Mouse (Mus musculus): Measurements from ENCODE around the gene Fam160b1. TPM values are rescaled to one million over a fixed set of nuclear protein-coding genes. Genes with fewer than 3 reads are reported as not detected.

The Fam160b1 gene
- polyA plus RNA-seq, 1 experiment from 2014 or later = 9.4 TPM

DNA sequence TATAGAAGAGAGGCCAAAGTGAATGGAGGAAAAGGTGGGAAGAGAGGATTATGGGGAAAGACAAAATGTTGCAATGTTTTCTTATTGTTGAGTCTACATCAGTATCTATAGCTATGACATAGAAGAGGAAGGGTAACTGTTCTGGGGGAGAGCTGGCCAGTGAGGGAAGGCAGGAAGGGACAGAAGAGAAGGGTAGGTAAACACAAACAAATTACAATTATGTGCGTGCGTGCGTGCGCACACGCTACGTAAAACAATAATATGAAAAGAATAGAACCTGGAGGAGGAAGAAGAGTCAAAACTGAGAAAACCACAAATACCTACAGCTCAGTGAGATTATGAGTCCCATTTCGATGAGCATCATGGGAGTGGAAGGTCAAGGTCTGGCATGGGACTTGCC lies 32.2 kb upstream of the Fam160b1 start:
- H3K27ac ChIP-seq = no peak overlapping the region
- no peaks in the 10 kb centered on the region for H3K36me3 ChIP-seq (replicated peaks)
- 96% methylated on average over 7 of the region's 7 CpGs for WGBS
- no peak overlapping the region for H3K4me3 ChIP-seq
- H3K27me3 ChIP-seq (ENCODE audit: poor library complexity, severe bottlenecking) = peaks cover 9% of the 10 kb centered on the region; the same call in 1 of the 2 replicates
- no peaks in the 10 kb centered on the region for H3K9me3 ChIP-seq
- DNase-seq (ENCODE audit: extremely low spot score, low spot score) = no peak
- peaks cover 4% of the 10 kb centered on the region; the same call in 1 of the 2 replicates for H3K4me1 ChIP-seq

DNA sequence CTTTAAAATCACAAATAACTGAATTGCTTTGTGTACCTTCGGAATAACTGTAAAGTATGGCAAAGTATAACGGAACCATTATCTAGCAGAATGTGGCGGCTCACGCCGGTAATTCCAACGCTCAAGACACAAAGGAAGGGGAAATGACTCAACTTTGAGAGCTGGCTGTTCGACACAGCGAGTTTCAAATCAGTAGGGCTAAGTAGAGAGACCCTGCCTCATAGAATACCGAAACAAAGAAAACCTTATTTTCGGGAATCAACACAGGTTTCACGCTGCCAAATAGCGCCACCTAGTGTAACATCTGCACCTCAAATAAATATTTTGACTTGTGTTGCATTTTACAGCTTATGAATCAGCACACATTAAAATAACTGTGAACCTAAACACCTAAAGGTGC lies 31.7 kb upstream of the Fam160b1 start:
- Histone ChIP-seq H3K4me3 (no peak overlapping the region), H3K27ac (no peak overlapping the region), H3K4me1 (peaks cover 4% of the 10 kb centered on the region; the same call in 1 of the 2 replicates), H3K36me3 (replicated peaks) (no peaks in the 10 kb centered on the region), H3K9me3 (no peaks in the 10 kb centered on the region), H3K27me3 (ENCODE audit: poor library complexity, severe bottlenecking) (peaks cover 14% of the 10 kb centered on the region; the same call in 1 of the 2 replicates)
- no peak for DNase-seq (ENCODE audit: extremely low spot score, low spot score)
- 61% methylated on average over 12 of the region's 12 CpGs for WGBS

GRCm38 (mm10) chr19:57330309-57330708 lies 30.2 kb upstream of the Fam160b1 start:
- Histone ChIP-seq H3K27me3 (ENCODE audit: poor library complexity, severe bottlenecking) (peaks cover 23% of the 10 kb centered on the region; the same call in 1 of the 2 replicates), H3K27ac (no peak overlapping the region), H3K9me3 (no peaks in the 10 kb centered on the region), H3K4me3 (no peak overlapping the region), H3K4me1 (peaks cover 15% of the 10 kb centered on the region), H3K36me3 (replicated peaks) (no peaks in the 10 kb centered on the region)
- 82% methylated on average over 11 of the region's 11 CpGs for WGBS
- DNase-seq (ENCODE audit: extremely low spot score, low spot score) = no peak

DNA sequence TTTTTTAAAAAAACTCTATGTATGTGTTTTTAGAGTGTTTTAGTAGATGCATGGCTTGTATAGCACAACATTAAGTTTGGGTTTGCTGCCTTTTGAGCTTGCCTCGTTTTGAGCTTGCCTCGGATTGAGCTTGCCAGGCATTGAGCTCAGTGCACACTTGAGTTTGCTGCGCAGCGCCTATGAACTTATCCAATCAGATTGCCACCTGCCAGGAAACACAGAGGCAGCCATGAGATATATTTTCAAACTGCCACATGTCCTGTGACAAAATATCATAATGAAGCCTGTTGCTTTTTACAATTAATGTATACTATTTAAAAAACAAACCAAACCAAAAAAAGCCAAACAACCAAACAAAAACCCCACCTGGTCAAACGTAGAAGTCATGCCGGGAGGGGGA lies 29.2 kb upstream of the Fam160b1 start:
- no peak for DNase-seq (ENCODE audit: extremely low spot score, low spot score)
- Histone ChIP-seq H3K27me3 (ENCODE audit: poor library complexity, severe bottlenecking) (peaks cover 23% of the 10 kb centered on the region; the same call in 1 of the 2 replicates), H3K9me3 (no peaks in the 10 kb centered on the region), H3K36me3 (replicated peaks) (no peaks in the 10 kb centered on the region), H3K4me3 (no peak overlapping the region), H3K27ac (no peak overlapping the region), H3K4me1 (peaks cover 15% of the 10 kb centered on the region)
- WGBS = 90% methylated on average over 6 of the region's 6 CpGs

DNA sequence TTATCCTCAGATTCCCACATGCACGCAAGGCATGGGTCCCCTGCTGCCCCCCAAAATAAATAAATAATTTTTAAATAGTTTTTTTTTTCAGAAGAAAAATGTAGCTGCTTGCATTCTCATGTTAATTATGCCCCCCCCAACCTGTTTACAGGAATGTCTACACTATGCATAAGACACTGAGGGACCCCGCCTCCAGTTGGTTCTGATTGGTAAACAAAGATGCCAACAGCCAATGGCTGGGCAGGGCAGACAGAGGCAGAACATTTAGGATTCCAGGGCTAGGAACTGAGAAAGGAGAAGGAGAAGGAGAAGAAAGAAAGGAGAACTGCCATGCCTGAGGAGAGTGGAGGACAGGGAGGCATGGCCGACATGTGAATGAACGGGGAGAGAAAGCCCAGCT lies 27.1 kb upstream of the Fam160b1 start:
- peaks cover 15% of the 10 kb centered on the region for H3K4me1 ChIP-seq
- H3K27ac ChIP-seq = no peak overlapping the region
- no peak for DNase-seq (ENCODE audit: extremely low spot score, low spot score)
- no peak overlapping the region for H3K4me3 ChIP-seq
- no peaks in the 10 kb centered on the region for H3K9me3 ChIP-seq
- H3K36me3 ChIP-seq (replicated peaks) = no peaks in the 10 kb centered on the region
- WGBS = 89% methylated on average over 4 of the region's 4 CpGs
- peaks cover 23% of the 10 kb centered on the region; the same call in 1 of the 2 replicates for H3K27me3 ChIP-seq (ENCODE audit: poor library complexity, severe bottlenecking)

DNA sequence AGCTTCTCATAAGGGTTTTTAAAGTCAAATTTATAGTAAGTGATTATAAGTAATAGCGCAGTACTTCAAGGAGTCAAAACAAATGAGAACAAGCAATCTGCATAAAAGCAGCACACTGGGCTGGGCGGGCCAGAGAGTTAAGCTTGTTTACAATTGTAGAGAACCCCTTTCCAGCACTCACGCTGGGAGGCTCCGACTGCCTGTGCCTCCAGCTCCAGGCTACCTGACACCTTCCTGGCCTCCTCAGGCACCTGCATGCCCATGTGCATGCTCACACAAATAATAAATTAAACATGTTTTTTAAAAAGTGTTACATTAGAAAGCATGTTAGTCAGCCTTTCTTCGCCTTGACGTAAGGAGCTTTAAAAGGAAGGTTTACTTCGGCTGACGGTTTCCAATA lies 25.3 kb upstream of the Fam160b1 start:
- WGBS = 35% methylated on average over 8 of the region's 8 CpGs
- DNase-seq (ENCODE audit: extremely low spot score, low spot score) = no peak

DNA sequence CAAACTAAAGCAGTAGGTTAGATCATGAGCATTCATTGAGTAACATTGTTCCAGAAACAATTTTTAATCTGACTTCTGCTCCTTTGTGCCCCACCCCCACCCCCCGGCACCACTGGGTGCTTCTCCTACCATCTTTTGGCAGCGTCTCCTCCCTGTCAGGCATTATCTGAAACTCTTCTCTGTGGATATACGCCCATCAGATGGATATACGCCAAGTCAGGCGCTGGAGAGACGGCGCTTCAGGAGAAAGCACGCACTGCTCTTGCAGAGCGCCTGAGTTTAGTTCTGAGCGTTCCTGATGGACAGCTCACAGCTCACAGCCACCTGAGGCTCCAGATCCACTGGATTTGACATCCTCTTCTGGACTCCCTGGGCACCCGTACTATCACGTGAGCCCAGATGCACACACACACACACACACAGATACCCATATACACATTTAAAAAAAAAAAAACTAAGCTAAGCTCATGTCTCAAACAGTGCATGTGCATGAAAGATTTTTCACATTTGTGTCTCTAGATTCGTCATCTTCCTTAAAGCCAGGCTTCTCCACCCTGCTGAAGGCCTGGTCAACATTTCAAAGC lies 21.1 kb upstream of the Fam160b1 start:
- no peaks in the 10 kb centered on the region for H3K36me3 ChIP-seq (replicated peaks)
- no peak overlapping the region for H3K4me3 ChIP-seq
- peaks cover 3% of the 10 kb centered on the region; the same call in 1 of the 2 replicates for H3K27me3 ChIP-seq (ENCODE audit: poor library complexity, severe bottlenecking)
- DNase-seq (ENCODE audit: extremely low spot score, low spot score) = no peak
- H3K4me1 ChIP-seq = peaks cover 9% of the 10 kb centered on the region
- 88% methylated on average over 13 of the region's 13 CpGs for WGBS
- H3K9me3 ChIP-seq = no peaks in the 10 kb centered on the region
- no peak overlapping the region for H3K27ac ChIP-seq

More for the DNA sequence above, 25.3 kb upstream of the Fam160b1 start:
- Histone ChIP-seq H3K4me1 (peaks cover 15% of the 10 kb centered on the region), H3K36me3 (replicated peaks) (no peaks in the 10 kb centered on the region), H3K27ac (no peak overlapping the region), H3K4me3 (no peak overlapping the region), H3K27me3 (ENCODE audit: poor library complexity, severe bottlenecking) (peaks cover 23% of the 10 kb centered on the region; the same call in 1 of the 2 replicates), H3K9me3 (no peaks in the 10 kb centered on the region)

DNA sequence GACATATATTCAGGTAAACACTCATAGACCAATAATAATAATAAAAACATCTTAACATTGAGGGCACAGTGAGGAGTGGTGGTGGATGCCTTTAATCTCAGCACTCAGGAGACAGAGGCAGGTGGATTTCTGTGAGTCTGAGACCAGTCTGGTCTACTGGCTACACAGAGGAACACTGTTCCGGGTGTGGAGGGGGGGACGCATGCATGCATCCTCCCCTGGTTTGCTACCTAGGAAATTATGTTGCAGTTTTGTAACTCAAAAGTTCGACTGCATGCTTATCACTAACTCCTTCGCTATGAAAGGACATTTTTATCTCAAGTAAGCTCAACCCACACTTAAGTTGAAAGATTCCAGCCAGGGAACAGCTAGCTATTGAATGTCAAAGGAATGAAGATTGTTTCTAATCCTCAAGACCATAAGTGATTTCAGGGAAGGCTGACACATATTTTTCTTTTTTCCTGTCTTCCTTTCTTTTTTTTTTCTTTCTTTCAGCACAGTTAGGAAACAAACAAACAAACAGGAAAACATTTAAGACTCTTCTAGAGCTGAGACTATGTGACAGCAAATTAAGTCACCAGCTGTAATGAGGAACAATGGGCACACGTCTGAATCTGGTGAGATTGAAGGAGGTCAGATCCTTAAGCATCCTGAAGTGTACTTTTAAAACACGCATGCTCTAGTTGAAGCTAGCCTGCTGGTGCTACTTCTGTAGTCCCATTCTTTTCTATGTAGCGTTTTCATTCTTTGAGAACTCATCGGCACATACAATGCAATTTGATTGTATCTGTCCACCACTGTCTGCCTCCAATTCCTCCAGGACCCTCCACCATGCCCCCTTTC lies 19.4 kb upstream of the Fam160b1 start:
- Histone ChIP-seq H3K4me1 (no peaks in the 10 kb centered on the region), H3K9me3 (peaks cover 3% of the 10 kb centered on the region), H3K36me3 (replicated peaks) (no peaks in the 10 kb centered on the region), H3K27ac (no peak overlapping the region), H3K27me3 (ENCODE audit: poor library complexity, severe bottlenecking) (no peaks in the 10 kb centered on the region), H3K4me3 (no peak overlapping the region)
- DNase-seq (ENCODE audit: extremely low spot score, low spot score) = no peak
- 83% methylated on average over 8 of the region's 8 CpGs for WGBS

DNA sequence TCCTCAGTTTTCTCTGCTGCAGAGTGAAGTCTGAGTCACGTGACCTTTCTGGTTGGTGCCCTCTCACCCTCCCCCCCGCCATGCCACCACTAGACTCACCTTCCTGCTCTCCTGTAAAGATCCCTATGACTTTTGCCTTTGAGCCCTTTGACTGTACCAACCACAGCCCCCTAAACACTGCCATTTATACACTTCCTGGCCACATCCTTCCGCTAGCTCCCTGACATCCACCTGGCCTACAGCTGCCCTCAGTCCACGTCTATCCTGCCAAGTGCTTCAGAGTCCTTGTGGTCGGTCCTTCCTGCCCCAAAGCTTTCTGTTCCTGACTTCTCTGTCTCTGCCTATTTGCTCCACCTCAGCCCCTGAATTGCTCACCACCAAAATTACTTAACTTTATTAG lies 16.6 kb upstream of the Fam160b1 start:
- no peaks in the 10 kb centered on the region for H3K4me1 ChIP-seq
- WGBS = 87% methylated on average over 5 of the region's 5 CpGs

GRCm38 (mm10) chr19:57344678-57345077 lies 15.8 kb upstream of the Fam160b1 start:
- Histone ChIP-seq H3K4me1 (no peaks in the 10 kb centered on the region), H3K36me3 (replicated peaks) (no peaks in the 10 kb centered on the region), H3K9me3 (peaks cover 20% of the 10 kb centered on the region), H3K4me3 (no peak overlapping the region), H3K27me3 (ENCODE audit: poor library complexity, severe bottlenecking) (no peaks in the 10 kb centered on the region), H3K27ac (no peak overlapping the region)
- WGBS = 62% methylated on average over 1 of the region's 1 CpGs
- no peak for DNase-seq (ENCODE audit: extremely low spot score, low spot score)

More for the DNA sequence above, 16.6 kb upstream of the Fam160b1 start:
- Histone ChIP-seq H3K27ac (no peak overlapping the region), H3K27me3 (ENCODE audit: poor library complexity, severe bottlenecking) (no peaks in the 10 kb centered on the region), H3K36me3 (replicated peaks) (no peaks in the 10 kb centered on the region), H3K4me3 (no peak overlapping the region), H3K9me3 (peaks cover 20% of the 10 kb centered on the region)
- DNase-seq (ENCODE audit: extremely low spot score, low spot score) = no peak

GRCm38 (mm10) chr19:57349096-57349495 lies 11.4 kb upstream of the Fam160b1 start:
- no peaks in the 10 kb centered on the region for H3K27me3 ChIP-seq (ENCODE audit: poor library complexity, severe bottlenecking)
- H3K9me3 ChIP-seq = peaks cover 20% of the 10 kb centered on the region
- no peaks in the 10 kb centered on the region for H3K4me1 ChIP-seq
- no peaks in the 10 kb centered on the region for H3K36me3 ChIP-seq (replicated peaks)
- no peak for DNase-seq (ENCODE audit: extremely low spot score, low spot score)
- no peak overlapping the region for H3K4me3 ChIP-seq
- H3K27ac ChIP-seq = no peak overlapping the region

- H3K9me3 ChIP-seq = peaks cover 6% of the 10 kb centered on the region; the same call in 1 of the 2 replicates
- no peak overlapping the region for H3K27ac ChIP-seq
- H3K36me3 ChIP-seq (replicated peaks) = no peaks in the 10 kb centered on the region
- no peaks in the 10 kb centered on the region for H3K27me3 ChIP-seq (ENCODE audit: poor library complexity, severe bottlenecking)
- no peak overlapping the region for H3K4me3 ChIP-seq
- 91% methylated on average over 12 of the region's 12 CpGs for WGBS
- DNase-seq (ENCODE audit: extremely low spot score, low spot score) = no peak
- H3K4me1 ChIP-seq = peaks cover 15% of the 10 kb centered on the region
These were observed 8.0 kb upstream of the Fam160b1 start for GRCm38 (mm10) chr19:57352337-57352935.

DNA sequence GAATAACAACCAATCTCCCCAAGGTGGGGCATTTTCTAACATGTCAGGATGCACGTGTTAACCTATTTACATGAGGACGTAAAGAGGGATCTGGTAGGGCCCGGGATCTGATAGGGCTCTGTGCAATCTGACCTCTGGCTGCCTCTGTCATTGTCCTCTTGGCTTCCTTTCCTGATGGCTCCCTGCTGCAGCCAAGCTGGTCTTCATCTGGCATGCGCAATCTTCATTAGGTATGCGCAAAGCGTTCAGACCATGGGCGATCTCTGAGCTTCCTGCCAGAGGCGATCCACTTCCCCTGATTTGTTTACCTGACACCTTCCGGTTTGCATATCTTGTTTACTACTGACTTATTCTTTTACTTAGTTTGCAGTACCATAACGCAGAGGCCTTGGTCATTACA lies 7.3 kb upstream of the Fam160b1 start:
- WGBS = 94% methylated on average over 10 of the region's 10 CpGs
- DNase-seq (ENCODE audit: extremely low spot score, low spot score) = no peak
- H3K4me3 ChIP-seq = no peak overlapping the region
- no peaks in the 10 kb centered on the region for H3K27me3 ChIP-seq (ENCODE audit: poor library complexity, severe bottlenecking)
- H3K27ac ChIP-seq = no peak overlapping the region
- peaks cover 19% of the 10 kb centered on the region for H3K4me1 ChIP-seq
- 0 out of 2 replicates have a peak, but pooled peaks cover 3% of the 10 kb centered on the region for H3K36me3 ChIP-seq (replicated peaks)
- H3K9me3 ChIP-seq = no peaks in the 10 kb centered on the region
